Mouse (Mus musculus): ENCODE measurements around the gene Bicc1. TPM values are rescaled to one million over a fixed set of nuclear protein-coding genes. Genes with fewer than 3 reads are reported as not detected.
A peak's percentile ranks its signal among the peaks of the same experiment; 100 is the strongest.

The Bicc1 gene
- polyA plus RNA-seq, 1 experiment from 2014 or later: 23.5 TPM

DNA sequence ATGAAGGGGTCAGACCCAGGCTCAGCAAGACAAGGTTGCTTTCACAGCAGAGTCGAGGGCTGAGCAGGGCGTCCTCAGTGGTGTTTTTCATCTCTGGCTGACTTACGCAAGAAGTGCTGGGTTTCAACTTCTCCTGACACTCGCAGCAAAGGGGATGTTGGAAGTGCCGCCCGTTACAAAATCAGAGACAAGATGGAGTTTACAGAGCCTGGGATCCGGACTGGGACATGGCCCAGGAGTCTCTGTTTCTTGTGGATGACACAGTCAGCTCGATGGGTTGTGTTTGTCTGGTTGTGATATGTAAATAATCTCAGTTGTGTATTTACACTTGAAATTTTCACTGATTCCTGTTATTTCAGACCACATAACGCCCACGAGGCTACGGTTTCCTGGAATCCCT, 33.4 kb upstream of the Bicc1 start:
- Histone ChIP-seq H3K4me3 (ENCODE audit: low read depth, low read length) (no peak overlapping the region), H3K4me2 (replicated peaks; ENCODE audit: low read depth, low read length) (no peak overlapping the region), H3K27me3 (ENCODE audit: control insufficient read depth, insufficient read depth, low read length) (no peaks in the 10 kb centered on the region), H3K27ac (ENCODE audit: low read length) (no peak overlapping the region), H3K36me3 (ENCODE audit: control insufficient read depth, insufficient read depth, low read length) (no peaks in the 10 kb centered on the region), H3K9ac (replicated peaks; ENCODE audit: low read depth, low read length) (no peak overlapping the region), H3K9me3 (ENCODE audit: control insufficient read depth, low read depth, low read length) (no peaks in the 10 kb centered on the region), H3K4me1 (ENCODE audit: control insufficient read depth, insufficient read depth, low read length) (no peaks in the 10 kb centered on the region; the same call in 1 of the 2 replicates)
- WGBS: 57% methylated on average over 11 of the region's 11 CpGs
- ATAC-seq (ENCODE audit: insufficient number of reproducible peaks, insufficient read depth, low FRiP score, low read depth): no peak

DNA sequence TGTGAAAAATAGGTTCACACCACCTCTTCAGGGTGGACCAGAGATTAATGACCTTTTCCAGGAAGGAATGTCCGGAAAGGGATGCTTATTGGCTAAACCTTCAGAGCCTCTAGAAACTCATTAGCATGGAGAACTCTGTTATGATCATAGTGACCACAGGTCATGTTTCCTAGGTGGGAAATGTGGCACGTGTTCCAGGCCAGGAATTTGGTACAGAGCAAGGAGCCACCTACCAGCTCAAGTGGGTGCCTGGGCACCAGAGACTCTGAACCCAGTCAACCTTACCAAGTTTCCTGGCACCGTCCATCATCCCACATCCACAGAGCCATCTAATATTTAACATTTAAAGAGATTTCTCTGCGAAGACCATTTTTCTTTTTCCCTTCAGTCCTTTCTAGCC, 29.2 kb upstream of the Bicc1 start:
- no peaks in the 10 kb centered on the region for H3K9me3 ChIP-seq (ENCODE audit: control insufficient read depth, low read depth, low read length)
- ATAC-seq (ENCODE audit: insufficient number of reproducible peaks, insufficient read depth, low FRiP score, low read depth): no peak
- WGBS: 80% methylated on average over 4 of the region's 4 CpGs
- no peaks in the 10 kb centered on the region for H3K27me3 ChIP-seq (ENCODE audit: control insufficient read depth, insufficient read depth, low read length)
- no peak overlapping the region for H3K4me3 ChIP-seq (ENCODE audit: low read depth, low read length)
- no peaks in the 10 kb centered on the region; the same call in 1 of the 2 replicates for H3K4me1 ChIP-seq (ENCODE audit: control insufficient read depth, insufficient read depth, low read length)
- H3K9ac ChIP-seq (replicated peaks; ENCODE audit: low read depth, low read length): no peak overlapping the region
- no peak overlapping the region for H3K4me2 ChIP-seq (replicated peaks; ENCODE audit: low read depth, low read length)
- H3K36me3 ChIP-seq (ENCODE audit: control insufficient read depth, insufficient read depth, low read length): no peaks in the 10 kb centered on the region
- H3K27ac ChIP-seq (ENCODE audit: low read length): no peak overlapping the region

DNA sequence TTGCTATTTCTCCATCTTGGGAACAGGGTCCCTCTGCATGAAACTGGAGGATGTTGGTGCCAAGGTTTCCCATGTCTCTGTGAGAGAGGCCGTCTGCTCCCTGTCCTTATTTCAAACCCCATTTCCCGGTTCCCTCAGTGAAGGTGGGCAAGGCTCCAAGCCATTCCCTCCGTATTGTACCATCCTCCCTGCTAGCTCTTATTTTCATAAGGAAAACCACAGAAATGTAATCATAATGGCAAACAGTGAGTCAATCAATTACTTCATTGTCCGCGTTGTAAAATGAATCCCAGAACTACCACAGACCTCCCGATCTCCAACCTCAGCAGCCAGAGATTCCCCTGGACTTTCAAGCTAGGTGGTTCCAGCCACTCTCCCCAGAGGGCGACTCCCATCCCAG, 25.6 kb upstream of the Bicc1 start:
- WGBS: 74% methylated on average over 7 of the region's 7 CpGs
- no peak overlapping the region for H3K4me2 ChIP-seq (replicated peaks; ENCODE audit: low read depth, low read length)
- H3K9ac ChIP-seq (replicated peaks; ENCODE audit: low read depth, low read length): no peak overlapping the region
- H3K36me3 ChIP-seq (ENCODE audit: control insufficient read depth, insufficient read depth, low read length): no peaks in the 10 kb centered on the region
- no peaks in the 10 kb centered on the region for H3K4me1 ChIP-seq (ENCODE audit: control insufficient read depth, insufficient read depth, low read length)
- no peak overlapping the region for H3K27ac ChIP-seq (ENCODE audit: low read length)
- no peaks in the 10 kb centered on the region for H3K27me3 ChIP-seq (ENCODE audit: control insufficient read depth, insufficient read depth, low read length)
- H3K4me3 ChIP-seq (ENCODE audit: low read depth, low read length): no peak overlapping the region
- H3K9me3 ChIP-seq (ENCODE audit: control insufficient read depth, low read depth, low read length): no peaks in the 10 kb centered on the region
- ATAC-seq (ENCODE audit: insufficient number of reproducible peaks, insufficient read depth, low FRiP score, low read depth): no peak

DNA sequence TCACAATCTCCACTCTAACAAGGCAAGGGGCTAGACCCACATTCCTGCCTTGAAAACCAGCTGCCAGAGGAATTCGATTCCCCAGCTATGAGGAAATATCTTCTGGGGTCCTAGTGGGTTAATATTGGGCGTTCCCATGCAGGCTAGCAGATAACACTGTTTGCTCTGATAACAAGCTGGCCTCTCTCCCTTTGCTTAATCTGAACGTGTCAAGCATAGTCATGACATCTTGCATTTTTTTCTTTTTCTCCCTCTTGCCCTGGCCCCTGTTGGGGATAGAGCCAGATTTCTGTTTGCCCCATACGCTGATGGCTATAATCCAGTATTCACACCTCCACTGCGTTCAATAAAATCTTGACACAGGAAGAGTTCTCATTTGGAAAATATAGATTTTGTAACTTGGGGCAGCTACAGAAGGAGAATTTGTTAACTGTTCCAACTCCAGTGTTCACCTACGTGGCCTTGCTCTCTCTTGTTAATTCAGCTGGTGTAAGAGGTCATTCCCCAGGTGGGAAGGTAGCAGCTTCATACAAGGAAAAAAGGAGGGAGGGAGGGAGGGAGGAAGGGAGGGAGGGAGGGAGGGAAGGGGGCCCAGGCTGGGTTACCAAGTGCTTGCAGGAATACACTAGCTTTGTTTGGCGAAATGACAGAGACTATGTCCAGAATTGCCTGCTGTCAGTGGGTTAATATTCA, 24.0 kb upstream of the Bicc1 start:
- H3K36me3 ChIP-seq (ENCODE audit: control insufficient read depth, insufficient read depth, low read length): no peaks in the 10 kb centered on the region
- no peaks in the 10 kb centered on the region for H3K4me1 ChIP-seq (ENCODE audit: control insufficient read depth, insufficient read depth, low read length)
- no peak overlapping the region for H3K4me3 ChIP-seq (ENCODE audit: low read depth, low read length)
- H3K27me3 ChIP-seq (ENCODE audit: control insufficient read depth, insufficient read depth, low read length): no peaks in the 10 kb centered on the region
- no peak overlapping the region for H3K4me2 ChIP-seq (replicated peaks; ENCODE audit: low read depth, low read length)
- H3K9me3 ChIP-seq (ENCODE audit: control insufficient read depth, low read depth, low read length): no peaks in the 10 kb centered on the region
- no peak overlapping the region for H3K27ac ChIP-seq (ENCODE audit: low read length)
- no peak overlapping the region for H3K9ac ChIP-seq (replicated peaks; ENCODE audit: low read depth, low read length)
- ATAC-seq (ENCODE audit: insufficient number of reproducible peaks, insufficient read depth, low FRiP score, low read depth): peak; percentile 48; the same call in 1 of the 2 replicates
- 36% methylated on average over 7 of the region's 7 CpGs for WGBS

DNA sequence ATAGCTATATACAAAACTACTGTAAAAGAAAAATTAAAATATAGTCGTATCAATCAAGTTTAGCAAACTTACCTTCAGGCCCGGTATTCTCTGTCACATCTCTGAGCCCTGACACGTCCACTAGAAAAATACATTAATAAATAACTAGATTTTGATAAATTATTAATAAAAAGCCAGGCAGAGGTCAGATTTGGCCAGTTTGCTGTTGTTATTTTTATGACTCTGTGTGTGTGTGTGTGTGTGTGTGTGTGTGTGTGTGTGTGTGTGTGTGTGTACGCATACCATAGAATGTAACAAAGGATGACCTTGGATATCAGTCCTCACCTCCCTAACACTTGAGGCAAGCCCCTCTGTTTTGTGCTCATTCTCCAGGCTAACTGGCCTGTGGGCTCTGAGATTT, 22.4 kb upstream of the Bicc1 start:
- H3K9me3 ChIP-seq (ENCODE audit: control insufficient read depth, low read depth, low read length): no peaks in the 10 kb centered on the region
- H3K27ac ChIP-seq (ENCODE audit: low read length): no peak overlapping the region
- WGBS: 70% methylated on average over 4 of the region's 4 CpGs
- H3K27me3 ChIP-seq (ENCODE audit: control insufficient read depth, insufficient read depth, low read length): no peaks in the 10 kb centered on the region
- no peaks in the 10 kb centered on the region for H3K36me3 ChIP-seq (ENCODE audit: control insufficient read depth, insufficient read depth, low read length)
- H3K9ac ChIP-seq (replicated peaks; ENCODE audit: low read depth, low read length): no peak overlapping the region
- H3K4me2 ChIP-seq (replicated peaks; ENCODE audit: low read depth, low read length): no peak overlapping the region
- no peaks in the 10 kb centered on the region for H3K4me1 ChIP-seq (ENCODE audit: control insufficient read depth, insufficient read depth, low read length)
- no peak for ATAC-seq (ENCODE audit: insufficient number of reproducible peaks, insufficient read depth, low FRiP score, low read depth)
- no peak overlapping the region for H3K4me3 ChIP-seq (ENCODE audit: low read depth, low read length)

DNA sequence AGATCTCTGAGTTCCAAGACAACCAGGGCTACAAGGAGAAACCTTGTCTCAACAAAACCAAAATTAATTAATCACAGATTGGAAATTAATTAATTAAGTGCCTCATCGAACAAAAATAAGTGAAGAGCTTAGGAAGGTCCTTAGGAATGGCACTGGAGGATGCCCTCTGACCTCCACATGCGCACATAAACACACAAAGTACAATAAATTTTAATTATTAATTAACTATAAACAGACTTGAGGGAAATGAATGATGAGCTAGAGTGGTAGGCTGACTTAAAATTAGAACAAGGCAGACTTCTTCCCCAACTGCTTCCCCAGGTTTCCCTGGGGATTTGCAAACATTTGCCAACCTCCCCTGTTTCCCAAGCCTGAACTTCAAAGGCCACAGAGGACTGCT, 21.6 kb upstream of the Bicc1 start:
- ATAC-seq (ENCODE audit: insufficient number of reproducible peaks, insufficient read depth, low FRiP score, low read depth): no peak
- no peak overlapping the region for H3K27ac ChIP-seq (ENCODE audit: low read length)
- H3K4me3 ChIP-seq (ENCODE audit: low read depth, low read length): no peak overlapping the region
- no peak overlapping the region for H3K4me2 ChIP-seq (replicated peaks; ENCODE audit: low read depth, low read length)
- no peaks in the 10 kb centered on the region for H3K9me3 ChIP-seq (ENCODE audit: control insufficient read depth, low read depth, low read length)
- no peak overlapping the region for H3K9ac ChIP-seq (replicated peaks; ENCODE audit: low read depth, low read length)
- WGBS: 80% methylated on average over 2 of the region's 2 CpGs
- H3K36me3 ChIP-seq (ENCODE audit: control insufficient read depth, insufficient read depth, low read length): no peaks in the 10 kb centered on the region
- H3K27me3 ChIP-seq (ENCODE audit: control insufficient read depth, insufficient read depth, low read length): no peaks in the 10 kb centered on the region
- H3K4me1 ChIP-seq (ENCODE audit: control insufficient read depth, insufficient read depth, low read length): no peaks in the 10 kb centered on the region

DNA sequence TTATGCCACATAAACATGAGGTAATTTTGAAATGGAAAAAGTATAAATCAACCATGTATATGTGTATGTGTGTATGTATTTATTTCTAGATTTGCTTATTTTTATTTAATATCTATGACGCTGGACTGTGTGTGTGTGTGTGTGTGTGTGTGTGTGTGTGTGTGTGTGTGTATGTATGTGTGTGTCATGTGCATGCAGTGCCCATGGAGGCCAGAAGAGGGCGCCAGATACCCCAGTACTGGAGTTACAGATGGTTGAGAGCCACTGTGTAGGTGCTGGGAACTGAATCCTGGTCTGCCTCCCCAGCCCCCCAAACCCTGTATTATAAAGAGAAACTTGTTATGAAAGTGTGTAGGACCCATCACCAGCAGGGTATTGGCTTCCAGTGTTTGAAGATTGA, 20.6 kb upstream of the Bicc1 start:
- Histone ChIP-seq H3K4me3 (ENCODE audit: low read depth, low read length) (no peak overlapping the region), H3K4me2 (replicated peaks; ENCODE audit: low read depth, low read length) (no peak overlapping the region), H3K27ac (ENCODE audit: low read length) (no peak overlapping the region), H3K9me3 (ENCODE audit: control insufficient read depth, low read depth, low read length) (no peaks in the 10 kb centered on the region), H3K9ac (replicated peaks; ENCODE audit: low read depth, low read length) (no peak overlapping the region), H3K4me1 (ENCODE audit: control insufficient read depth, insufficient read depth, low read length) (no peaks in the 10 kb centered on the region), H3K27me3 (ENCODE audit: control insufficient read depth, insufficient read depth, low read length) (no peaks in the 10 kb centered on the region), H3K36me3 (ENCODE audit: control insufficient read depth, insufficient read depth, low read length) (no peaks in the 10 kb centered on the region)
- no peak for ATAC-seq (ENCODE audit: insufficient number of reproducible peaks, insufficient read depth, low FRiP score, low read depth)
- WGBS: 84% methylated on average over 2 of the region's 2 CpGs

DNA sequence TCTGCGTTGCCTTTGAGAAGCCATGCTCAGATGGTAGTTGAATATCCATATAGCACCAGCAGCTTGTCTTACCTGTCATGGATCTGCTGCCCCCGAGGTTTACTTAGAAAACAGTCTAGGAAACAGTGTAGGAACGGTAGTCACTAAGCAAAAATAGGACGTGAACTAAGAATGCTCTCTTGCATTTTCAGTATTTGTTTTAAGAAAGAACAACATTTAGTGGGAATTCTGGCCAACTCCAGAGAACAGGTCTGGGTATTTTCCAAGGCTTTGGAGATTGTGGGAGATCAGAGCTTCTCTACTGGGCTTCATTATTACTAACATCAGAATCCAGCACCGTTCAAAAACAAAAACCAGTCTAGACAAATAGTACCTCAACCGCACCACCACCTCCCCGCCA, 17.7 kb upstream of the Bicc1 start:
- no peak for ATAC-seq (ENCODE audit: insufficient number of reproducible peaks, insufficient read depth, low FRiP score, low read depth)
- Histone ChIP-seq H3K27me3 (ENCODE audit: control insufficient read depth, insufficient read depth, low read length) (no peaks in the 10 kb centered on the region), H3K4me2 (replicated peaks; ENCODE audit: low read depth, low read length) (no peak overlapping the region), H3K36me3 (ENCODE audit: control insufficient read depth, insufficient read depth, low read length) (no peaks in the 10 kb centered on the region), H3K4me1 (ENCODE audit: control insufficient read depth, insufficient read depth, low read length) (no peaks in the 10 kb centered on the region), H3K9ac (replicated peaks; ENCODE audit: low read depth, low read length) (no peak overlapping the region), H3K9me3 (ENCODE audit: control insufficient read depth, low read depth, low read length) (no peaks in the 10 kb centered on the region), H3K4me3 (ENCODE audit: low read depth, low read length) (no peak overlapping the region), H3K27ac (ENCODE audit: low read length) (no peak overlapping the region)
- WGBS: 86% methylated on average over 7 of the region's 7 CpGs

DNA sequence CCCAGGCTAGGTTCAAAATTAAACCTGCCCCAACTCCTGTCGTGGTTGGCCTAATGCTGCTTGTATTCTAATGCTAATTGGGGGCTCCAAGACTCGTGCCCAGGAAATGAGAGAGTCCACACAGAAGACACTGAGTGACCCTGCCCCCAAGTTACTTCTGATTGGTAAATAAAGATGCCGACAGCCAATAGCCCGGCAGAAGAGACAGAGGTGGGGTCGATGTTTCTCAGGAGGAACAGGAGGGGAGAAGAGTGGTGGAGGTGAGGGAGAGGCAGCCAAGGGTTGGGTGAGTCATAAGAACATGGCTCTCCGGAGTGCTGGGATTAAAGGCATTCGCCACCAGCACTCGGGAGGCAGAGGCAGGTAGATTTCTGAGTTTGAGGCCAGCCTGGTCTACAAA, 16.8 kb upstream of the Bicc1 start:
- Histone ChIP-seq H3K4me2 (replicated peaks; ENCODE audit: low read depth, low read length) (no peak overlapping the region), H3K4me3 (ENCODE audit: low read depth, low read length) (no peak overlapping the region), H3K9me3 (ENCODE audit: control insufficient read depth, low read depth, low read length) (no peaks in the 10 kb centered on the region), H3K36me3 (ENCODE audit: control insufficient read depth, insufficient read depth, low read length) (no peaks in the 10 kb centered on the region), H3K9ac (replicated peaks; ENCODE audit: low read depth, low read length) (no peak overlapping the region), H3K27me3 (ENCODE audit: control insufficient read depth, insufficient read depth, low read length) (no peaks in the 10 kb centered on the region), H3K4me1 (ENCODE audit: control insufficient read depth, insufficient read depth, low read length) (no peaks in the 10 kb centered on the region), H3K27ac (ENCODE audit: low read length) (no peak overlapping the region)
- ATAC-seq (ENCODE audit: insufficient number of reproducible peaks, insufficient read depth, low FRiP score, low read depth): no peak
- 82% methylated on average over 8 of the region's 8 CpGs for WGBS

Data from stomach, embryonic 14.5 days (tissue).